Mouse (Mus musculus) cerebellum, postnatal 36 days (tissue): ENCODE results near the gene Card10.
"Not testable (repeated sequence)": the region's sequence is repeated elsewhere in the genome, so short reads cannot be mapped to it uniquely, and the experiment has no call there.

ENCODE experiments used
- DNase-seq, 2 experiments: peaks; one replicate each; pipeline ENCODE4 v3.0.0; 2021 to 2022; ENCODE audit warnings: mixed read lengths in 2 of 2

Gene Card10

DNA sequence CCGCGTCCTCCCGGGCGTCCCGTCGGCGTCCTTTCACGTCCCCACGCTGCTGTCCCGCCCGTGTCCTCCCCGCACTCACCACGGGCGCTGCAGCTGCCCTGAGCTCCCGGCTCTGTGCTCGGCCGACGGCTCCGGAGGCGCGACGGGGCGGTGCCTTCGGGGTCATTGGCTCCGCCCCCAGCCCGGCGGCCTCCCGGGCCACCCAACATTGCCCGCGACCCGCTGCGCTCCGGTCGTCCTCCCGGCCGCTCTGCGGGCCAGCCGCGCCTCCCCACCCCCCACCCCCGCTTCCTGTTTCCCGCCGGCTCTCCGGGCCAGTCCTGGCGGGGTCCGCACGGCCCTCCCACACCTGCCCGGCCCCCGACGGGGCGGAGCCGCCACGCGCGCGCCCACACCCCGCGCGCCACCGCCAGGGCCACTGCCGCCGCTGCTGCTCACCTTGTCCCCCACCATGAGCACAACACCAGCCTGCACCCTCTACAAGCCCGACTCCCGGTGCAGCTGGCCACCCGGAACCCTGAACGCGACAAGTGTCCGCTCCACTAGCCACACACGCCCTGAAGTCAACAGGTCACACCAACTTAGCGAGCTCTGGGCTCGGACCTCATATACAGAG is at the start of gene Card10:
Gene Card10, minus strand, starts transcription at position 267 of the 616 bp plus-strand sequence.
- no peak for DNase-seq

DNA sequence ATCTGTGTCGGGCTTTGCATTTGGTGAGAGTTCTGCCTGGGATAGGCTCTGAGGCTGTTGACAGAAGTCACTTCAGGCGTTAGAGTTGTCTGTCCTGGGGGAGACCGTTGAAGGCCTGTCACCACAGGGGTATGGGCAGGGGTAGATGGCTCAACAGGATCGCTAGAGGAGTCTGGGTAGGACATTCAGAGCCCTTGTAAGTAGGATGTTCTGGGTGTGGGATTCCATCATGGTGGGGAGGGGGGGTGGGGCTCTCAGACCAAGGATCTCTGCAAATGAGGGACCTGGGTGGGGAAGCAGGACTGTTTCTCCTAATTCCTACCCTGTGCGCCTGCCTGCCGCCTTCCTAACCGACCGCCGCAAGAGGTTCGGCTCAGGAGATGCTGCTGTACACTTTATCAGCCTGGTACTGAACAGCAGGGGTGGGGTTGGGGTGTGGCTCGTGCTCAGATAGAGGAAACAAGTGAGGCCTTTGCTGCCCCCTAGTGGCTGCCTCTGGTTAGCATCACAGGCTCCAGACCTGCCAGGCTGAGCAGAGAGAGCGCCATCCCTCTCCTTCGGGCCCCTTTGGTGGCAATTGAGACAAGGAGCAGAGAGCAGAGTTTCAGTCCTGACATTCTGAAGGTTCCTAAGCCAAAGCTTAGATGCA is 48.8 kb upstream of the Card10 start:
- DNase-seq, result peak; percentile 94 to 96

DNA sequence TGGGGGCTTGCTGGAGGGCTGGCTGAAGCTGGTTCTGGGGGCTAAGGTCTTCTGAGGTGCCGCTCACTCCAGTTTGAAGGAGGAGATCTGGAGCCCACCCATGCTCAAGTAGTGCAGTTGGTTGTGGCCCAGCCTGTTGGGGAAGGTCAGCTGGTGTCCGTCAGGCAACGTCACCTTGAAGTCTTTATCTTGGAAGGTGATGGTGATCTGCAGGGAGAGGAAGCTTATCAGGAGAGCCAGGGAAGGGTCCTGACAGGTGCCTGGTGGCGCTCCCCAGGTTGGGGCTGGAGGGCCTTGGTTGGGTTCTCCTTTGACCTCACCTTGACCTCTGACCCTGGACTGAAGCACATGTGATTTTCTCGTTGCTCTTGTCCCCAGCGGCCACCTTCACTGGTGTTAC is 48.1 kb upstream of the Card10 start:
- DNase-seq, result no peak

DNA sequence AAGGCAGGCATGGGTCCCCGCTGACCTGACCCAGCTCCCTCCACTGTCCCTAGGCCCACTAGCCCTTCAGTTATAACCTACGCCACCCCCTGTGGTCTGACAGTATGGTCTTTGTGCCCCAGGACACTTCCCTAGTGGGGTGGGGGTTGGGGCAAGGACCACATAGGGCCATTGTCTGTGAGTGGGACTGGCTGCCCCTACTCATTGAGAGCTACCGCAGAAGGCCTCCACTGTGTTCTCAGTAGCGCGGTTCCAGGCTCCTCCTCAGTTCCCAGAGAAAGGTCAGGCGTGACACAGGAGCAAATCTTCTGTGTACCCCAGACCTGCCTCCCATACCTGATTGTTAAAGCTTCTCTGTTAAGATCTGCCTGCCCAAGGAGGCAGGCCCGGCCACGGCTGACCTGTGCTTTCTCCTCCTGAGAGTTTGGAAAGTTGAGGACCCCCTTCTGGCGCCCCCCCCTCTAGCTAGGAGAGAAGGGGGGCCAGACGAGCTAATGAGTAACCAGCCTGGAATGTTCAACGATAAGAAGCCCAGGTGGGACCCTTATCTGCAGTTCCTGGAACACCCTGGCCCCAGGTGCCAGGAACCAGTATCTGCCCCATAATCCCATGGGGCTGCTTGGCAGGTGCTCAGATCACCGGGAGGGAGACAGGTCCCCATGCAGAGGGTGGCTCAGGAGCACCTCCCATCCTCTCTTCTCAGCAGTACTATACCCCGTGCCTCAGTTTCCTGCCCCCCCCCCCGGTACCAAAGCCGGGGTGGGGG is 47.4 kb upstream of the Card10 start:
- no peak for DNase-seq

DNA sequence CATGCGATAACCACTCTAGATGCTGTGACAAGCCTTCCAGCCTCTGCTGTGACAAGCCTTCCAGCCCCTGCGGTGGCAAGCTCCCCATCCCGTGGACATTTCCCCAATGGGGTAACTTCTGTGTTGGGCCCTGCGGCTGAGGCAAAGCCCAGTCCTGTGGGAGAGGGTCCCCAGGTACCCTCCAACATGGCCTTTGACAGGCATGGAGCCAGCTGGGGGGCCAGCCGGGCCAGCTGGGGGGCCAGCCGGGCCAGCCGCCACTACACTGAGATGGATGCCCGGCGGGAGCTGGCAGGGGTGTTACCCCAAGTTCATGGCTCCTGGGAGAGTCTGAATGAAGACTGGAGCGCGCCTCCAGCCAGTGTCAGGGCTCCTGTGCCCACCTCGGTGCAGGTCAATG is 46.6 kb upstream of the Card10 start:
- DNase-seq, result no peak

DNA sequence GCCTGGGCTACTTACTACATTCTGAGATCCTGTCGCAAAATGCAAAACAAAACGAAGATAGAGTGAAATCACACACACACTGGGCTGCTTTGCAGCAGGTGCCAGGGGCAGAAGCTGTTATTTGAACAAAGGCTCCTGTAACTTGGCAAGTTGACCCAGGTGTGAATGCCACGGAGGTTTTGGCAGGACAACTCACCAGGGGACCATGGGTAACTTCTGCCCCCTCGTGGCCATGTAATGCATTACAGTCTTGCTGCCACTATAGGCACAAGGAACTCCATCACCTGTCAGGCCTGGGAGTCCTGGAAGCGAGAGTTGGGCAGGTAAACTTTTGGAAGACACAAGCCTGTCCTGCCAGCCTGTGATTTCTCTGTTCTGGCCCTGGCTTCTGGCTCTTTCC is 45.6 kb upstream of the Card10 start:
- peak; percentile 82 to 87 for DNase-seq

DNA sequence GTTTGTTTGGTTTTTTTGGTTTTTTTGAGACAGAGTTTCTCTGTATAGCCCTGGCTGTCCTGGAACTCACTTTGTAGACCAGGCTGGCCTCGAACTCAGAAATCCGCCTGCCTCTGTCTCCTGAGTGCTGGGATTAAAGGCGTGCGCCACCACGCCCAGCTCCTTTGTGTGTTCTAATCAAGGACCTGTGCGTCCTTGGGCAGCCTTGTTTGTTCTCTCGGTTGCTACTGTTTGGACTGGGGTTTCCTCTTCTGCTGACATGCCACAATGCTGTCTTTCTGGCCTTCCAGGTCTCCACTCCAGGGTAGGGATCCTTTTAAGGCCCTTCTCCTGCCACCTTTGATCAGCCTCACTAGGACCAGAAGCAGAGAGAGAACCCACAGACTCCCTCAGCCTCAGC is 44.0 kb upstream of the Card10 start:
- not testable (repeated sequence) for DNase-seq

DNA sequence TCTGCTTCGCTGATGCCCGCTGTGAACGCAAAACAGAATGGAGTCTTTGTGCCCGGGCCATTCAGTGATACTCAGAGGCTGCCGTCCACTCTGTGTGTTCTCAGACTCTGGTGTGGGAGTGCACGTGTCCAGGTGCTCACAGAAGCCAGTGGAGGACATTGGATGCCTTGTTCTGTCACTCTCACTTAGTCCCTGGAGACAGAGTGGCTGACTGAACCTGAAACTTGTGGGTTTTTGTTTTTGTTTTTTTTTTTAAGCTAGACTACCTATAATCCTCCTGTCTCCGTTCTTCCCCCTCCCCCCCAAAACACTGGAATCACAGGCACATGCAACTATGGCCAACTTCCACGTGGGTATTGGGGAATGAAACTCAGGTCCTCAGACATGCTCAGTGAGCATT is 43.5 kb upstream of the Card10 start:
- DNase-seq, result no peak

DNA sequence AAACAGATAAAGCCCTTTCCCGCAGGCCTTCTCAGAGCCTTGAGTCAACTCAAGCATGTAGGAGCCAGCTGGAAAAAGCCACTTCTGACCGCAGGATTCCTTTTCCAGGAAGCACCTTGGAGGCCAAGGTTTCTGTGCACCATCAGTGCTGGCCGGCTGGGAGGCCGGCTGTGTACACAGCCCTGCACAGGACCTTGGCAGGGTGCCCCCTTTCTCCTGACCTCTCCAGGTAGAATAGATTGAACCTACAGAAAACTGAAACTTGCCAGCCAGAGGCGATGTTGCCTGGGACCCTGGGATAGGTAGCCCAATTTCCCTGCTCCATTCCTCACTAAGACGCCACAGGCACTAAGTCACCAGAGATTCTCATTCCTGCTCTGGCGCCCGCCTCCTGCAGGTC is 43.0 kb upstream of the Card10 start:
- DNase-seq, result no peak

DNA sequence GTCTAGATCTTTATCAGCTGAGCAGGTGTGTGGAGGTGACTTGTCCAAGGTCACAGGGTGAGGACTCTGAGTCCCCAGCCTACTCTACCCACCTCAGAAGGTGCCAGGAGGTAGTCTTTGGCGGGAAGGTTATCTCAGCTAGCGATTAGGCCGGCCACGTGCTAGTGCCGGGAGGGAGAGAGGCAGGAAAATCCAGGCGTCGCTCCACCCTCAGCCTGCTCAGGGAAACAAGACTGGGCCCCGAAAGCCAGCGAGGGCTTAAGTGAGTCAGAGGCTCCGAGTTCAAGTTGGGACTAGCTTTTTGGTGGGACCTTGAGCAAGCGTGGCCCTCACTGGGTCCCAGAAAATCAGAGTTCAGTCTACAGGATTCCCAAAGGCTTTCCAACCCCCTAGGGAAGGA is 42.5 kb upstream of the Card10 start:
- DNase-seq, result no peak

DNA sequence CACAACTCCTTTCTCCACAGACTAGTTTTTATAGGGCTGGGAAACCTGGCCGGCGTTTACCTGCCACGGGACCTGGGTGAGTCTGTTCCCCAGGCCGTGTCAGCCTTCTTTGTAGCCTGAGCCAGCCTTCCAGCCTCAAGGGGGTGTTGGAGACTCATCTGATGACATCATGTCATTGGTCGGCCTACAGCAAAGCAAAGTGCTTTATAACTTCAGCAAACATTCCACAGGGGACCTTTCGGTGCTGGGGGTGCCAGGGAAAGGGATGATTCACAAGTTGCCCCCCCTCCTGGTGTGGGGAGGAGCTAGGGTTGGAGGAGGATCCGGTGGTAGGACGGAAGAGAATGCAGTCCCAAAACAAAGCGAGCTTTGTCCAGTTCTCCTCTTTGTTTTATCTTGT is 41.9 kb upstream of the Card10 start:
- no peak for DNase-seq

DNA sequence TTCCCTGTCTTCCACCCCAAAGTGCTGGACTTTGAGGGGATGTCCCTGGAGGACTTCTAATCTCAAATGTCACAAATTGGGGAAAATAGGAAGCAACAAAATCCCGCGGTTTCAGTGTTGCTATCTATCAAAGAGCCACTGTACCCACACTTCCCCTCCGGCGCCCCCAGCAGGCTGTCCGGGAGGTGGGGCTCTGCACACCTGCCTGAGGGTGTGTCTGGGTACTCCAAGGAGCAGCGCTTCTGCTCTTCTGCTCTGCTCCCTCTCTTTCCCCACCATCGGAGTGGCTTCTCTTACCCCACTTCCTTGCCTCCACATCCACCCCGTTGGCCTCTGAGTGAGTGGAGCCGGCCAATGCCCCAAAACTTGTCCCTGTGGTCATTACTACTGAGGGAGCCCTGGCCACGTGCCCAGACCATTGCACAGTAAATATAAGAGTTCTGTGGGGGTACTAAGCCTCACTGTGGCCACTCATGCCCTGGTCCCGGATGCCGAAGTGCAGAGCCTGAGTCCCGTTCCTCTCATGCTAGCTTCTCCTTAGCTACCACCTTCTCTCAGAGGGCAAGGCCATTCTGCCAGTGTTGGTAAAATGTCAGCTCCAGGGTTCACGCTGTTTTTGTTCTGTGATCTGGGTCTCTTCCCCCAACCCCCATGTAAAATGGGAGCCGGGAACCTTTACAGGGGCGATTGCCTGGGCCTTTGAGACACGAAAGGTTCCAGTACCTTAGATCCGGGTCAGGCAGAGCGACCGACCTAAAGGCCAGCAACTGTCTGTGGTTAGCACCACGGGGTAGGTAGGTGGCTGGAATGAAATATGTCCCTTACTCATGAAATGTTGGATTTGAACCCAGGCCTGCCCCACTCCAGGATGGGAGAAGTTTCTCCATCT is 41.0 kb upstream of the Card10 start:
- no peak for DNase-seq

DNA sequence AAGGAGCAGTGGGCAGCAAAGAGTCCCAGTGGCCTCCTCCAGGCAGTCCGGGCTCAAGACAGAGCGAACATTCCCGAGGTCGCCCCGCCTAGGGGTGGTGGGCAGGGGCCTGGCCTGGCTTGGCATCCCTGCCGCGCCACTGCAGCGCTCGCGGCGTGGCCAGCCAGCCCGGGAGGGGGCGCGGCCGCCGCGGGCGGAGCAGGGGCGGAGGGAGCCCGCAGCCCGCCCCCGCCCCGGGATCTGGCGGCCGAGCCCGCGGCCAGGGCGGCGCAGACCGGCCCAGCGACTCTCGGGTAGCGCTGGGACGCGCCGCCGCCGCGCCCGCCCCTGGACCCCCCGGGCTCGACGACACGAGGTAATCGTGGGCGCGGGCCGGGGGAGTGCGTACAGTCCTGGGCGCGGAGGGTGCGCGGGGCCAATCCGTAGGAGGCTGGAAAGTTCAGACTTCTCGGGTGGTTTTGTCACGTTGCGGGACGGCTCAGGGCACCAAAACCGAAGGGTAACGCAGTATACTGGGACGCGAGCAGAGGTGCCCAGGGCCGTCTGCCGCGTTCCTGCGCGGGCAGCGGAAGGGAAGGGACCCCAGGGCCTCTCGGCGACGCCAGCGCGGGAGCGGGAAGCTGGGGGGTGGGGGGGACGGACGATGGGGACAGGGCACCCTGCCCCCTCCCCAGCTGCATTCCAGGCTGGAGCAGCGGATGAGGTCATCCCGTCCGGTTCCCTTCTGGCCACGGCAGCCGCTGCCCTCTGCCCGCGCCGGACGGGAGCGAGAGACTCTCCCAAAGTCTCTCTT is 39.7 kb upstream of the Card10 start, which contains the start of gene Cdc42ep1:
Gene Cdc42ep1, plus strand, starts transcription at position 254 of the 793 bp plus-strand sequence.
- DNase-seq, result no peak

DNA sequence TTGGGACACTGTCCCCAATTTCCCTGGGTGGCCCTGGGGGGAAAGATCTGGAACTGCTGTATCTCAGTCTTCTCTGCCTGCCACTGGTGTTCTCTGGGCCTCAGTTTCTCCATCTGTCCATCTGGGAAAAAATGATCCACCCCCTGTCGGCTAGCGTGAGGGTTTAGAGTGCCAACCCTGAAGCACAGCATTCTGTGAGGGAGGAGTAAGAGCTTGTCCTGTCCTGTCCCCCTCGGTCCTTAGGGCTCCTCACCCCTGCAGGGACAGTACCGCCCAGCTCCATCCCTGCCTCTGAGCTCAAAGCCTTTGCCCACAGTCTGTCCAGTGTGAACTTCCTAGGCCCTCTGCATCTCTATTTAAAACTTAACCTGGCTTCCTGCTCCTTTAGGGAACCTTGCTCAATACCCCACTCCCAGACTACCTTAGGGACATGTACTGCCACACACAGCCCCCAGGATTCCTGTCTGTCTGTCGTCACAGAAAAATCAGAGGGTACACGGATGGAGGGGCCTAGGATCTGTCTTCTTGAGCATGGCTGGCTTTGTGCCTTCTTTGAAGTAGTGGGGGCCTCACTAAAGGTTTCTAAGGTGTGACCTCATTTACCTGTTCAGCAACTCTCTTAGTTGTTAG is 38.4 kb upstream of the Card10 start:
- no peak for DNase-seq

DNA sequence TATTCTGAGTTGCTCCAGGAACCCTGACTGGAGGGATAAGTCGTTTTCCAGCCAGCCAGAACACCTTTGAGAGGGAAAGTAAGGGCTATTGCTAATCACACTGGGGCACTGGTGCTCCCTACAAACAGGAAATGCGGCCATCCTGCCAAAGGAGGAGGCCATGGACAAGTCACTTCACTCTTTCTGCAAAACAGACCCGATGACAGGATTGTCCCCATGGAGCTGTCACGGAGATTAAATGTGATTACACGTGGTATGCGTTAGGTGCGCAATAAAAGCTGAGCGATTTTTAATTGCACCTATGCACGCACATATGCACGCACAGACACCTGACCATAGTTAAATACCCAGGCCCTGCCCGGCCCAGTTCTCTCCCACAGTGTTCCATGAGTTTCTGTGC is 37.9 kb upstream of the Card10 start:
- no peak for DNase-seq

DNA sequence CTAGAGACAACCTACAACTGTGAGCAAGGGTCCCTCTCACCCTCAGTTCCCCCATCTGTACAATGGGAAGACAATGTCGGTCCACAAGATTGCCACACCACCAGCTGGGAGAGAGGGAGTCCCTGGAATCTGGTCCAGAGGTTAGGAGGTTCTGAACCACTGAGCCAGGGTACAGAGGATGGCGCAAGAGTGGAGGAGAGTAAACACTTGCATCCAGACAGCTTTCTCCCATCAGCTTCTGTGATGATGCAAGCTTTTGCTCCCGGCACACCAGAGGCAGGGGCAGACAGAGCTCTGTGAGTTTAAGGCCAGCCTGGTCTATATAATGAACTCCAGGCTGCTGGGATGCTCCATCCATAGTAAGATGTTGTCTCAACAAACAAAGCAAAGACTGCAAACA is 37.4 kb upstream of the Card10 start:
- no peak for DNase-seq

DNA sequence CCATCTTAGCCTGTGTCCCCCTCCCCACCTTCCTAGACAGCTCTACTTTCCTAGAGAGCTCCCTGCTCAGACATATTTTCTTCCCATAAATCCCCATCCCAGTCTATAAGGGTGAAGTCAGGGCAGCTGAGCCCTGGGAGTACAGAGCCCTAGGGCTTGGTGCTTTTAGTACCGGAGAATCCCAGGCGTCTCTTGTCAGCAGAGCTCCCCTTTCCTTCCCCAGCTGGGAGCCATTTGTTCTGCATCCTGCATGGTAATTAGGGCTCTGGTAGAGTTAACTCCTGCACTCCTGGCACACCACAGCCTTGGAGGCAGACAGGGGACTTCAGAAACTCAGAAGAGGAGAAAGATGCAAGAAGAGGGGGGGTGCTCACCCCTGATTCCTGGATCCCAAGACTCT is 36.9 kb upstream of the Card10 start:
- no peak for DNase-seq

DNA sequence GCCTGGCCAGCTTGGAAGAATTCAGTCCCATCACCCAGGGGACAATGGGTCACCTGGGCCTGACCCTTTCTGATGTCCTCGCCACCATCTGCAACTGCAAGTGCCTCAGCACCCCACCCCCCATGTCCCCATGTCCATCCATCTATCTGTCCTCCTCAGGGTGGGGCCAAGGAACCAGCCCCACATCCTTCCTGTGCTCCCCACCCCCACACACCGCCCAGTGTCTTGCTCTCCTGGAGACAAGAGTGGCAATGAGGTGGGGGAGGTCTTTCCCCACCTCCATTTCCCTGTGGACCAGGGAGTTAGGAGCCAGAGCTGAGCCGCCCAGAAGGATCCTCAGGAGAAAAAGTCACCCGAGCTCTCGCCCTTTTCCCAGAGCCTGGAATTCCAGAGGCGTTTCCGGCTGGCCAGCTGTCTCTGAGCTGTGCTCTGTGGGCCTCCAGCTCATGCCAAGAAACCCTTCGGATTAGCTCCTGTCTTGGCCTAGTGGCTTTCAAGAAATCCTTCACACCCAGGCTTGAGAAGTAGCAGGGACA is 33.3 kb upstream of the Card10 start:
- DNase-seq, result no peak

DNA sequence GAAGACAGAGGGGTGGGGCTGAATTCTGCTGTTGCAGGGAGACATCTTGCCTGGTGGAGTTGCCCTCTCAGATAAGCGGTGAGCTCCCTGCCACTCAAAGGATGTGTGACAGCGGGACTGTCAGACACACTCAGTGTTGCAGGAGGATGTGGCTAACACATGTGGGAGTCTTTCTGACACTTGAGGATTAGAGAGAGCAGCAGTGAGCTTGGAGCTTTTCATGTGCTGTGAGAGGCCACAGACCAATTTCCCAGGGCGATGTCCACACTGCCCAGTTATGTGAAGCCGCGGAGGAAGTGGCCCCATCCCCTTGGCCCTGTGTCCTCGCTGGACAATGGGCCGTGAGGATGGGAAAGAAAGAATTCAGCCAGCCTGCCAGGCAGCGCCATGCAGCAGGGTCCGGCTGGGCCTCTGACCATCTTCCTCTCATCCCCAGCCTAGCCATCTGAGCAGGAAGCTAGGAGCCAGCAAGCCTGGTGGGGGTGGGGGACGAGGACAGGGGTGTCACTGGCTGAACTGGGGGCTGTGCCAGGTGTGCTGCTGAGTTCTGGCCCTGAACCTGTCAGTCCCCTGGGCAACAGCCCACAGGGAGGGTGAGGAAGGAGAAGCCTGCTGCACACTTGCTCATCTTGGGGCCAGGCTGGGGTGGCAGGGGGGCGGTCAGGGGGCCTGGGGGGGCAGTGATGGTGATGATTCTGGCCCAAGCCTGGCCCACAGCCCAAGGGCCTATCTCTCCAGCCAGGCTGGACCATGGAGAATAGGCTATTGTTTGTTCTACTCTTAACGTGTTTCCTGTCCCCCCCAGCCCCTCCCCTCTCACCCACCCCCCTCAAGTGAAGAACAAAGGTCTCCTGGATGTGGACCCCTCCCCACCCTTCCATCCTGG is 32.6 kb upstream of the Card10 start:
- DNase-seq, result peak; percentile 43 to 60
